Mouse (Mus musculus) ES-Bruce4 (cell line): Measurements from ENCODE around the gene Adra1d. TPM values are rescaled to one million over a fixed set of nuclear protein-coding genes. Genes with fewer than 3 reads are reported as not detected.

Experiments
- H3K27ac ChIP-seq: 2 replicates; pipeline ENCODE4 v1.5.1; 2012; ENCODE audit warnings: low read length, inconsistent platforms; ENCODE audit not compliant: insufficient read depth
- H3K27me3 ChIP-seq: 2 replicates; pipeline ENCODE4 v1.6.1; 2012; ENCODE audit warnings: mild to moderate bottlenecking, low read length, inconsistent platforms; ENCODE audit not compliant: control insufficient read depth, poor library complexity, insufficient read depth, severe bottlenecking
- H3K36me3 ChIP-seq: 2 replicates; pipeline ENCODE4 v1.6.1; 2012; ENCODE audit warnings: inconsistent platforms, mild to moderate bottlenecking, low read length, moderate library complexity; ENCODE audit not compliant: control insufficient read depth, poor library complexity, insufficient read depth, severe bottlenecking
- H3K4me1 ChIP-seq: one replicate; pipeline ENCODE4 v1.8.1; 2011; ENCODE audit warnings: low read length; ENCODE audit not compliant: control insufficient read depth, insufficient read depth
- H3K4me3 ChIP-seq: 2 replicates; pipeline ENCODE4 v1.5.1; 2011; ENCODE audit warnings: low read depth, mild to moderate bottlenecking, low read length
- H3K9ac ChIP-seq: 2 replicates; pipeline ENCODE4 v1.6.1; 2012; ENCODE audit warnings: low read depth, mild to moderate bottlenecking, inconsistent platforms; ENCODE audit not compliant: poor library complexity, severe bottlenecking
- H3K9me3 ChIP-seq: replicated peaks from 2 replicates; pipeline ENCODE4 v1.6.1; 2012; ENCODE audit warnings: mild to moderate bottlenecking, low read length, inconsistent platforms; ENCODE audit not compliant: control insufficient read depth, poor library complexity, insufficient read depth, severe bottlenecking
- CTCF ChIP-seq: IDR thresholded peaks from one replicate; pipeline ENCODE4 v1.8.1; 2011; ENCODE audit warnings: low read depth, low read length
- EP300 ChIP-seq: IDR thresholded peaks from 2 replicates; pipeline ENCODE4 v1.6.1; 2011; ENCODE audit warnings: low read depth, low read length; ENCODE audit not compliant: insufficient read depth
- POLR2A ChIP-seq: IDR thresholded peaks from one replicate; pipeline ENCODE4 v1.8.1; 2011; ENCODE audit warnings: low read length; ENCODE audit not compliant: insufficient read depth
- polyA plus RNA-seq: library from polyadenylated mRNA; stranded (reverse); fragments of >200 nt; gene quantifications from 2 replicates; pipeline ENCODE4 v1.2.4, GENCODE M21; 2011; ENCODE audit warnings: low read depth; ENCODE audit not compliant: missing spikeins, insufficient read depth, insufficient read length

Gene Adra1d
- polyA plus RNA-seq, 1 experiment: not detected

DNA sequence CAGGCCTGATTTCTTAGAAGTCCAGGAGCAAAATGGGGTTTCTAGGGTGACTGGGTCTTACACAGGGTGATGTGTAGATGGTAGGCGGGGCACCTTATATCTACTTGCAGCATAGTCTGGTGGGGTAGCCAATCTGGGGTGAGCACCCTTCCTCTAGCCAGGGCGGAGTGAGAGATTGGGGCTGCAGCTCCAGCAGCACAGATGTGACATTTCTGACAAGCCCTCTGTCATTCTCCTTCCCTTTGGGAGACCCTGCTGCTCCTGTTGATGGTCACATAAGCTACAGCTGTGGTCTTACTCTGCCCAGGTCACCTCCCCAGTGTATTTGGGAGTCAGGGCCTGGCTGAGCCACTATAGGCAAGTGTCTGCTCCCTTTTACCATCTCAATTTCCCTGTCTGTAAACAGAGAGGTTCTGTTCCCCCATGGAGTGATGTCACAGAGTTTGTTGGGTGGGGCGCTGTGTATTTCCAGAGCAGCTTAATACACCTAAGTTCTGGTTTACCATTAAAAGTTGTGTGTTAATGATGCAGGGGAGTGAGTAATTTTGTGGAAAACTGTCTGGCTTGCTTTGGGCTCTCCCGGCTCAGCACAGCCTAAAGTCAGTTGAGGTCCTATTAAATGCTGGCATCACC, 64.7 kb downstream of the Adra1d start:
- TF ChIP-seq EP300: no peak
- Histone ChIP-seq H3K9ac (no peak overlapping the region), H3K36me3 (no peaks in the 10 kb centered on the region), H3K4me1 (peaks cover 15% of the 10 kb centered on the region), H3K9me3 (no peaks in the 10 kb centered on the region), H3K27me3 (no peaks in the 10 kb centered on the region), H3K4me3 (no peak overlapping the region), H3K27ac (no peak overlapping the region)

- H3K27ac ChIP-seq: no peak overlapping the region
- no peak for TF ChIP-seq POLR2A
- no peak for TF ChIP-seq CTCF
- no peak for TF ChIP-seq EP300
- H3K9ac ChIP-seq: no peak overlapping the region
- no peak overlapping the region for H3K4me3 ChIP-seq
- H3K36me3 ChIP-seq: no peaks in the 10 kb centered on the region
- H3K4me1 ChIP-seq: peaks cover 15% of the 10 kb centered on the region
- no peaks in the 10 kb centered on the region for H3K27me3 ChIP-seq
- no peaks in the 10 kb centered on the region for H3K9me3 ChIP-seq
These were observed 65.8 kb downstream of the Adra1d start for GRCm38 (mm10) chr2:131496125-131496820.

Other genes starting within 250 kb of the Adra1d start
- 7.1 and 7.5 TPM in 2 replicates for gene Rnf24, start 209.4 kb downstream of the Adra1d start, polyA plus RNA-seq
- 18.2 and 20.2 TPM in 2 replicates for gene Smox, start 70.8 kb downstream of the Adra1d start, polyA plus RNA-seq